Mouse (Mus musculus) ZHBTc4 (cell line): ENCODE measurements around the gene Slc10a7.

ENCODE experiments used
- DNase-seq: peaks from one replicate; pipeline ENCODE4 v3.0.0-alpha.2; 2011; ENCODE audit warnings: low read depth, low spot score

Slc10a7 gene

DNA sequence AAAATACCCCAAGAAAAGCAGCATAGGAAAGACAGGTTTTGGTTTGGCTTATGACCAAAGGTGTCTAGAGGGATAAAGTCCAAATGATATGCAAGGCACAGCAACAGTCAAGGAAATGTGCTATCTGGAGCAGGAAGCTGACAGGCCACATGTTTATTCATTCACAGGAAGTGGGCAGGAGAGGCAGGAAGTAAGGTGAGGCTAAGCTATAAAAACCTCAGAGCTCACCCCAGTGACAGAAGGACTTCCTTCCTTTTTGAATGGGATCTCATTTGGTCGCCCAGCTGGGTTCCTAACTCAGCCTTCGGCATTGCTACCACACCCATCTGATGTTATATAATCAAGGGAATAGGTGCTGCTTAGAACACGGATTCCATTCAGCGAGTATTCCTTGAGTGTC, 113.2 kb downstream of the Slc10a7 start:
- DNase-seq, result peak; percentile 54

DNA sequence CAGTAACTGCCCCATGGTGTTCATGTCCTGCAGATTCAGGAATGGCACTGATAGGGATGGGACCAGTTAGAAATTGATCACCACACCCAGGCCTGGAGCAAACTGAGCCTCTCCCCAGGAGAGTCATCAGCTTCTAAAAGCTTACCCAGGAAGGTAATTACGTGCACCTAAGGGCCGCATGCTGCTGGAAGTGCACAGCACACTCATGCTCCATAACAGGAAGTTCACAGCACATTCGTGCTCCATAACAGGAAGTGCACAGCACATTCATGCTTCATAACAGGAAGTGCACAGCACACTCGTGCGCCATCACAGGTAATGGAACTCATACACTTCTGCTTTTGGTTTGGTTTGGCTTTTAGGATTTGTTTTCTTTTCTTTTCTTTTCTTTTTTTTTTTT, 114.8 kb downstream of the Slc10a7 start:
- DNase-seq, result peak; percentile 49

DNA sequence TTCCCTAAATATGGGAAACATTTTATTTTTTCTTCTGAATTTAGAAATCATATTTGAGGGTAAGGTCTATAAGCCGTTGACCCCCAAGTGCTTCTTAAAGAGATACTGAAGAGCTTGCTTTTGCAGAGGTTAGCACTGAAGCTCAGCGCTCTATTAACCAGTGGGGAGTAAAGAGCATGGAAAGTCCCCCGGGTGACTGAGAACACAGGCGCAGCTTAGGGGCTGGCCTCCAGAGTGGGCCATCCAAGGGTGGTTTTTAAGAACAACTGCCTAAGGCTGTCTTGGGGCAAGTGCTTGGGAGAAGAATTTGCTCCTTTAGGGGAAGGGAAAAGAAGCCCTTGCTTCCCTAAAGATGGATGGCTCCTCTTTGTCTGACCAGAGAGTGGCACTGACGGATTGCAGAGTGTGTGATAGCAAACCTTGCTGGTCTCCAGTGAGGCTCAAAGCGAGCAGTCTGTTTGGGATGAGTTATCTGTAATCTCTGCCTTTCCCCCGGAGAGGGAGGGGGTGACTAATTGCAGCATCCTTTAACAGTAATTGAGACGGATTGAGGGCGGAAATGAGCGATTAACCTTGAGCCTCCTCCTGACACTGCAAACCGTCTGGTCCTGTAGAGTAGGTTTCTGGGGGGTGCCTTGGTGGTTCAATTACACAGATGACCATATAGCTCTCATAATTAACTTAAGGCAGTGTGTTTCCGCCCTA, 115.7 kb downstream of the Slc10a7 start:
- peak; percentile 82 for DNase-seq

DNA sequence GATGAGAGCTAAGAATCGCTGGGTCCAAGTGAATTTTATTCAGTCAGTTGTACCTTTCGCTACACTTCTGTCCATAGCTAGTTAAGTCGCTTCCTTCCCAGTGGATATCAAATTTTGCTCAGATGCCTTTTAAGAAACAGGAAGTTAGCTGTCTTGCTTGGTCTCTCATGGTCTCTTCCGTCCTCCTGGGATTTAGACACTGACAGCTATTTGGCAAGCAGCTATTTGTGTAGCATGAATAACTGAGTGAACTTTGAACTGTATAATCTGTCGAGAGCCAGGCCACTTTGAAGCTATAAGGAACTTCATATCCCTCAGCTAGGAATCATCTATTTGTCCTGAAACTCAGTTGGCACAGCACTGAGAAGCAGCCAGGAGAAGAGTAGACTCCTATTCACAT, 117.5 kb downstream of the Slc10a7 start:
- DNase-seq, result no peak

DNA sequence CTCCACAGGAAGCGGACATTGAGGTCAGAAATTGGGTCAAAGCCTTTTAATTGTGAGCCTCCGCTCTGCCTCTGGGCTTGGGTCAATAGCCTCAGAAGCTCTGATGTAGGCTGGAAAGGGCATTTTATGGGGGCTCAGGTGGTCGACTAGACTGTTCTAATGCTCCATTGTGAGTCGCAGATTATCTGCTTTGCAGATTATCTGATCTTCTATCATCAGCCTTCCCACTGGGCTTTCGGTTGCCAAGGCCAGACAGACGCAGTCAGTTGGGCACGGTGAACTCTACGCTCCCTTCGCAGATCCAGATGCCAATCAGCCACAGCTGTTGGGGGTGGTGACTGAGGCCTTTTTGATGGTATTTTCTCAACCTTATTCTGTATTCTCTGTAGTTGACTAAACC, 118.6 kb downstream of the Slc10a7 start:
- DNase-seq, result no peak

DNA sequence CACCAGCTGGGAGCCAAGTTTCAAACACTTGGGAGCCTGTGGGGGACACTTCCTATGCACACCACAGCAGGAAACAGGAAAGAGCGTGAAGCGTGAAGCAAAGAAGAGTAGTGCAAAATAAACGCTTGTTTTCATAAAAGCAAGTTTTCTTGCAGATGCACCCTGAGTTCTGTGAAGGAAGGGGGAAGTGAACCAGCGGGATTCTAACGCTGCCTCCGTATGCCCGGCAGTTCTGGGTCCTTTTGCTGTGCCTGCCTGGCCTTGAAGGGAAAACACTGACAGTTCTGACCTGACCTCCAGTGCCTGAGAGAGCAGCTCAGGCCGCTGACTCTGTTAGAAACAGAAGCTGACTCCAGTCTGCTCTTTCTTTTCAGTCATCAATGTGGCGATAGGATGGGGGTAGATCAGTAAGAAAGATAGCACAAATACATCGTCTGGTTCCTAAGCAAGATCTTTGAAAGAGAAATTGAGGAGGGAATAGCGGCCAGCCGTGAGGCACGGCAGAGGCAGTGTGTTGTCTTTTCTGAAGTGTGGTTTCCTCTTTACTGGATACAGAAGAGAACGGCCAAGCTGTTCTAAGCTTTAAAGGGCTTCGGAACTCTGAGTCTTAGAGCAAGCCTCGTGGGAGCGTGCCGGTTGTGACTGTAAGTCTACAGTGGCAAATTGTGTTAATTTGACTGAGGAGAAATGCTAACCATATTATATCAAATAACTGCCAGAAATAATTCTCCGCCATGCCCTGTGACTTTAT, 121.4 kb downstream of the Slc10a7 start:
- DNase-seq, result no peak

DNA sequence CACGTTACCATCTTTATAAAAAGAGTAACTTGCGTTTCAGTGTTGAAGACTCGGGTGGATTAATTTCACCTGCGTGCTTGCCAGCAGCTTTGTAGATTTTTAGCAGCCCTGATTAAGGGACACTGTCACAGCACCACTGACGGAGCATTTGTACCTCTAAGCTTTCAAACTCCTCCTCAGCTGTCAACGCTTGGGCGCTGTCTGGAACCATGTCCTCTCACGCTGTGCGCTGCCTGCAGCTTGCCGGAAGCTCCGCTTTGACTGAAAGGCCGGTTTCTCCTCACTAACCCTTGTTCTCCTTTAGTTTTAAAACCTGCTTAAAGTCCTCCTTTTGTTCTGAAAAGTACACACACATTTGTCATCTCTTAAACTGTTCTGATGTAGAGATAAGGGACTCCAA, 123.9 kb downstream of the Slc10a7 start:
- DNase-seq, result peak; percentile 25

DNA sequence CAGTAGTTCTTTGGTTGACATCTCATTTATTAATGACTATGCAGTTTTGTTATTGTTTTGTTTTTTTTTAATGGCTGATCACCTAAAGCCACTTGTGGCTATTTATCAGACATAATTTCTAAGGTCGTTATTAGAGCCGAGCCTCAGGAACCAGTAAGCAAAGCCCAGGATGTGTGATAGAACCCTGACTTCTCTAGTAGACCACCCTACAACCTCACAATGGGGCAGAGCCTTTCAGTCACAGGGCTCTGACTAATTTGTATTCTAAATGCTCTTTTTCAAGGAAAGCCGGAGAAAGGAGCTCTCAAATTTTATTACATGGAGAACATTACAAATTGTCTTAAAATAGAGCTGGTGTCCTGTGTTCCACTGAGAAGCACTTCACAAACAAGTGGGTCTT, 124.9 kb downstream of the Slc10a7 start:
- no peak for DNase-seq

DNA sequence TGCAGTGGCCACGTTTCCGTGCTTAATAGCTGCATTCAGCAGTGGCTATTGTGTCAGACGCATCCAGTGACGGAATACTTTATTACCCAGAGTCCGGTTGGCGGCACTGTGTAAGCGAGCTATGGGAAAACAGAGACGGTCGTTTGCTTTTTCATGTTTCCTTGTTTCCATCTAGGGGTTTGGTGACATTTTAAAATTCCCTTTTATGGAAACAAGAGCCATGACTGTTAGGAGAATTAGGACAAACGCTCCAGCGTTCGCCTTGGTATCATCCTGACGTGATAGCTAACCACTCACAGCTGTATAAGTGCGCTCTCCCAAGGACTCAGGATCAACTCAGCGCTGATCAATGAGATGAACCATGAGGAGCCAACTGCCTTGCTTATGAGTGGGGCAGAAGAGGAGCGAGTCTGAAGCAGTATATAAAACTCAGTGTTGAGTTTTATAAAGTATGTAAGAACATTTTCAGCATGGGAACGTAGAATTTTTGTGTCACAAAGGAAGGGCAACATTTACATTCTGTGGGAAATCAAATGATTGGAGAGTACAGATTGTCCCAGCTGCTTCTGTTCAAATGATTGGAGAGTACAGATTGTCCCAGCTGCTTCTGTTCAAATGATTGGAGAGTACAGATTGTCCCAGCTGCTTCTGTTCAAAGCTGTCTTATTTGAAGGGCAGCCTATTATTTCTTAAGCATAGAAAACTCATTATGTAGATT, 125.5 kb downstream of the Slc10a7 start:
- DNase-seq, result no peak

DNA sequence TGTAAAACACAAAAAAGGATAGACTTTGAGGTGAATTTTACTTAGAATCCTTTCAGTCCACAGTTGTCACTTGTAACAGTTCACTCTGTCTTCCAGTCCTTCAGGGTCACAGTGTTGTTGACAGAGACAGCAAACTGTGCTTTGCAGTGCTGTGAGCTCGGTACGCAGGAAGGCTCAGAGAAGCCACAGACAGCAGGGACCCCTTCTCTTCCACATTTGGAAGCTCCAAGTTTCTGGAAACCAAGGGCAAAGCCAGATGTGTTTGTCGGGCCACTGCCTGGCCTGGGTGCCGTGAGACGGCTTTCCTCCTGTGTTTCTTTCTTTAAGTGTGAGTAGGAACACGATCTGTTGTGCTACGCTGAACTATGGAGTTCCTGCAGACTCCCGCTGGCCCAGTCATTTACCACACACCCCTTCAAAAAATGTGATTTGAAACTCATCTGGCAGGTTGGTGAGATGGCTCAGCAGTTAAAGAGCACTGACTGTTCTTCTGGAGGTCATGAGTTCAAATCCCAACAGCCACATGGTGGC, 126.2 kb downstream of the Slc10a7 start:
- DNase-seq, result no peak

DNA sequence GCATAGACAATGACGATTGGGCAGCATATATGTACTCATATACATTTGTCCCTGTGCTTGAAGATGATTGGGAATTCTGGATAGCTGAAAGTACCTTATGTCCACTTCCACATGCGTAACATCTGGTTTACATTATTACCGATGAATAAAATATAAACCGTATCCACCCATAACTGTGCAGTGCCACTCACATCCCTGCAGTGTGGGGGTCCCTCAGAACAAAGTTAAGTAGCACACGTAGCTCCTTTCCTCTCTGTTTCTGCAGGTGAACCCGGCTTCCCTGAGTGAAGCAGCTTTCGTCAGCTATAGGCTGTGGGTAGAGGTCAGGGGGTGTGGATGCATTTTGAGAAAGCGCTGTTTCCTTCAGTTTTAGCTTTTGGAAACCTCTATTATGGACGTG, 132.8 kb downstream of the Slc10a7 start:
- no peak for DNase-seq

DNA sequence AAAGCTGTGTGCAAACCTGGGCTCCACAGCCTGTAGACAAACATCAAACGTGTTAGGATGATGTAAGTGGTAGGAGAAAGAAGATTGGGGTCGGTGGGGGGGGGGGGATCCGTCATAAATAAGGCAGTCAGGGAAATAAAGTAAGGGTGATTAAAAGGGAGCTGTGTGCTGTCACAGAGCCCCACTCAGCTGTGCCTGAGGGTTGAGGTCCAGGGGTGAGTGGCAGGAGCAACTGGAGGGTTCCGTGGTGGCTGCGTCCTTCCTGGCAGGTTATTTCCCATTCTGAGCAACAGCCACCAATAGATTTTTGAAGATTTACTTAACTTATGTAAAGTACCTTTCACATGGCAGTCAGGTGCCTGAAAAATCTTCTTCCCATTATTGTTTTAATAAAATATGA, 133.2 kb downstream of the Slc10a7 start:
- no peak for DNase-seq

DNA sequence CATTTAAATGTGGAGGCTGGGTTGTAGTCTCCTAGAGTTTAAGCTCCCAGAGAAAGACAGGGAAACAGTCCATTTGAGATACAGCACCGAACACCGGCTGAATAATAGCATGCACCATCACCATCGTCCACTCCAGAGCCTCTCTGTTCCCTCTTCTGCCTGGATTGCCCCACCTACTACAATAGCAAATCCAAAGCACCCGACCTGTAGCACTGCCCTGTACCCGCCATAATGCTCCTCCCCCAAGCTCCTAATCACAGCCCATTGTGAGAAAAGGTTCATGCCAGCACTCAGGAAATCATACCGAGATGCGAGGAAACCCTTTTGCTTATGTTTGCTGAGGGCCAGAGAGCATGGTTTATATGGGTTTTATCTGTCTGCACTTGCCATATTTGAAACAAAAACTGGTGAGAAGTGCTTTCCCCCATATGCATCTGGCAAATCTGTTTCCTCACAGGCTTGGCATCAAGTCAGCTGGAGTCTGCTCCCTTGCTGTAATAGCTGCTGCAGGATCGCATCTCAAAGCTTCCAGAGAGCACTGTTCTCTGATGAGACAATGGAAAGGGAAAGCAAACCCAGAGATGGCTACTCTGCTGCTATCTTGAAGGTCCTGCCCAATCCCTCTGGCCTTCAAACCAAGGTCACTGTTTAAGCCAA, 138.0 kb downstream of the Slc10a7 start:
- DNase-seq, result no peak

DNA sequence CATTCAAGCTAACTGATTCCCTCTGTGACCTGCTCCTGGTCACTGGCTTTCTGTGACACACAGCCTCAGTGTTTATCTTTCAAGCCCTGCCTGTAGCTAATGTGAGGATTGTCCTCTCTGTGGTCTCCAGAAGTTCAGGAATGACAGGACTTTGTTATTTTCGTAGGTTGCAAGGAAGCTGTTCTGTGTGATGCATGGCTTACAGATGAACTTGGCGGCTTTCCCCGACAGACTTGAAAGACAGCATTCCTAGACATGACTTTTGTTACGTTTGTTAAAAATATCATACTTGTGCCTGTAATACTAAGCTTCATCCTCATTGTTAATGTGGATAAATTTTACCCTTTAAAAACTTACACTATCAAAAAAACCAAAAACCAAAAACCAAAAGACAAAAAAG, 138.7 kb downstream of the Slc10a7 start:
- DNase-seq, result no peak

DNA sequence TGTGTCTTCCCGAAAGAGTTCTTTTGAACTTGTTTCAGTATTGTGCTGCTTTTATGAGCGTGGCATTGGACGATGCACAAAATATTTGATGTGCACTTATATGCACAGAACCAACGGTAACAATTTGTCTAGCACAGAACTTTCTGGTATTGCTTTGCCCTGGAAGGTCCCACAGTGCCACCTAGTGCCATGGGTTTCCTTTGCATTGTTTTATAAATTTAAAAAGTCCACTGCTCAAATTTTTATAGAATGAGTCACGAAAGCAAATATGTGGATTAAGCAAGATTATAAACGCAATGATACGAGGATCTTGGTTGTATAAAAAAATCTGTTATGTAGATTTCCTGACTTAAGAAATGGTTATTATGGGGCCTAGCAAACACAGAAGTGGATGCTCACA, 139.8 kb downstream of the Slc10a7 start:
- DNase-seq, result peak; percentile 43

DNA sequence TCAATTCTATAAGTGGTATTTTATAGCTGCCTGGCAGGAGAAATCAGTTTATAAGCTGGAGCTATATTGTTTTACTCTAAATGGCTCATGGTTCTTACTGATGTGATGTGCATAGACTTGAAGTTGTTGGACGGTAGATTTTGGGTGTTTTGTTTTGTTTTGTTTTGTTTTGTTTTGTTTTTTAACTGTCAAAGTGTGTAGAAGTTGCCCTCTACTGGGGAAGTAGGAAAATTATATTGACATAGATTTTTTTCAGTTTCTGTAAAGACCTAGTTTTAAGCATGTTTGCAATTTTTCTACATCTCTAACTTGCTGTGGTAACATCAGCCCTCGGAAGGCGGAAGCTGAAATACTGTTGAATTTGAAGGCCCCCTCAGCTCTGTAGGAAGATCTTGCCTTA, 142.5 kb downstream of the Slc10a7 start:
- no peak for DNase-seq

DNA sequence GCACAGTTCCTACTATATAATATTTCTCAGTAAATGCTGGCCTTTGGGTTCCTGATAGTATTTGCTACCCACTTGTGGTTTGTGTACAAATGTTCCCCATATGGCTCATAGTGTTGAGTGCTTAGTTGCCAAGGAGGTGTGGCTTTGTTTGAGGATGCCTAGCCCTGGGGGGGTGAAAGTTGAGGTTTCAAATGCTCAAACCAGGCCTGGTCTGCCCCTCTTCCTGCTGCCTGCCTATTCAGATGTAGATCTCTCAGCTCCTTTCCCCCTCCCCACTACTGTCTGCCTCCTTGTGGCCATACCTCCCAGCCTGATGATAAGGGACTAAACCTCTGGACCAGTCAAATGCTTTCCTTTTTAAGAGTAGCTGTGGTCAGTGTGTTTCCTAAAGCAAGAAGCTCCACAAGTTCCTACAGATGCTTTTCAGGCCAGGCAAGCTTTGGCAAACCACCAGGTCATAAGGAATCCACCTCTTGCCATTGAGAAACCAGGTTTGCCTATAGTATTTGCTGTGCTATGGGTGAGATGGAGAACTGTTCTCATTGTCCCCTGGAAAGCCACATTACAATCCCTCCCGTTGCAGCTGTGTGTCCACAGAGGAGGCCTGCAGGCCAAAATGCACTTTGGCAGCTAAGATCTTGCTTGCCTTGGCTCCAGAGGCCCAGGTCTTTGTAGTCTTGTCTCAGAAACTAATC, 146.4 kb downstream of the Slc10a7 start:
- peak; percentile 61 for DNase-seq

DNA sequence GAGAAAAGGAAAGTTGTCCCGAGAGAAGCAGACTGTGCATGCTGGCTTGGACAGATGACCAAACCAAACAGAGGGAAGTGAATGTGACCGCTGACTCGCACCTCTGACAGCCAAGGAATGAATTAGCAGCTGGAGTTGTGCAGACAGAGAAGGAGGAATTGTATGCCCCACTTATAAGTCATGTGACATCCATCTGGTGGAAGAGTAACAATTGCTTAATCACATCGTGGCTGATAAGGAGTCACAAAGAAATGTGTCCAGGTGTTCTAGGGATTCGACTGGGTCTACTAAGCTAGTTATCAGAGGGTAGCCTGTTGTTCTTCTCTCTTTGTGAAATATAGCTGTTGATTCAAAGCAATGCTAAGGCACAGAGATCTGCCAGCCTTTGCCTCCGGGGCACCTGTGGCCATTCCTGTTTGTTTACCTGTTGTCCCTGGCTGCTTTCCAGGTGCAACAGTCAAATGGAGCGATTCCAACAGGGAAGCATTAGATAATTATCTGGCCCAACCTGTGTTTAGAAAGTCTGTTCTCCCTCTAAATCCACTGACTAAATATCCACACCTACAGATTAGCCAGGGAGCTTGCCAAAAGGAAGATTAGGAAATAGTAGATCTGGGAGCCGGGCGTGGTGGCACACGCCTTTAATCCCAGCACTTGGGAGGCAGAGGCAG, 147.7 kb downstream of the Slc10a7 start:
- no peak for DNase-seq

DNA sequence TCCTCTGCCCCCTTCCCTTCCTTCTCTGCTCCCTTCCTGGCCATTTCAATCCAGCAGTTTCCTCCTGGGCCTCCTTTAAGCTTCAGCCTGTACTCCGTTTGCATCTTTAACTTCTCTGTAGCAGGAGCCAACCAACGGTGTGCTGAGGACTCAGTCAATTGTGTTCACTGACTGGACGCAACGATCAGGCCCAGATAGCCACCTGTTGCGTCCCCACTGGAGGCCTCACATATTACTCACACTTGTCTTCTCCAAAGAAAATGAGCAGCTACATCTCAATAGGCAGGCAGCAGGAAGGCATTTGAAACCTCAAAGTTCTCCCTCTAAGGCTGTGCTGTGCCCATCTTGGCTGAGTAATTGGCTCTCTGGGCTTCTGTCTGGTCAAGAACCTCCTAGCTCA, 149.0 kb downstream of the Slc10a7 start:
- no peak for DNase-seq

DNA sequence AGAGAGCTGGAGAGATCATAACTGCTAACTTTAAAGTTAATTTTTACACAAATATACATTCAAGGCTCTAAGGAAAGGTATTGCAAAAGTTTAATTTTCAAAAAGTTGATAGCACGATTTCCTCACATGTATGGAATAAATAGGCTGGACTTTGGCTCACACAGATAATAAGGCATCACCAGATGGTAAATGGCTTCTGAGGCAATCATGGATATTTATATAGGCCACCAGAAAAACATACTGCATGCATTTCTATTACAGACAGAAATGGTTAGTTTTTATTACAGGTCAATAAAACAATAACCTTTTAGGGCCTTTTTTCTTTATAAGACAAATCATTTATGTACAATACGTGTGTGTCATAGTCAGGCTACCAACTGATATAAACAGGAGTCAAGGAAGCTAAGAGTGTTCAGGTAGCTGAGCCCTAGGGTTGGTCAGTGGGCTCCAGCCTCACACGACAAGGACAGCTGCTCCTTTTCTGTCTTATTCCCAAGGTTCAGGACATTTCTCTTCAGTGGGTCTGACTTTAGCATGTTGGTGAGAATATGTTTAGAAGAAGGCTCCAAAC, 150.6 kb downstream of the Slc10a7 start:
- no peak for DNase-seq
